Mouse (Mus musculus): ENCODE measurements around the gene Mfsd6l.

Mfsd6l gene

DNA sequence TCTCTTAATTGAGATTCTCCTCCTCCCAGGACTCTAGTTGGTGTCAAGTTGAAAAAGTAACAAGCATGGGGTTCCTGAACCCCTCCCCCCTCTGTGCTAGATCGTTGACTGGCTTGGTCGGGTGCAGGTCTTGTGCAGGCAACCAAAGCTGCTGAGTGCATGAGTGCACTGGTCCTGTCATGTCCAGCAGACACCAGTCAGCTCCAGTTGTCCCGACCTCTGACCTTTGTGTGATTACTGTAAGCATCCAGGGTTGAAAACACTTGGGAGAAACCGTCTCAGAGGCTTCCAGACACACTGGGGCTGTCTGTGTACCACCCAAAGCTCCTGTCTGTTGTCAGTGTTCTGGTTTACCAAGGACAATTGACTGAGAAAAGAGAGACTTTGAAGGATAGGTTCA, 5.6 kb upstream of the Mfsd6l start:
- DNase-seq (ENCODE audit: extremely low spot score, low spot score) = no peak

DNA sequence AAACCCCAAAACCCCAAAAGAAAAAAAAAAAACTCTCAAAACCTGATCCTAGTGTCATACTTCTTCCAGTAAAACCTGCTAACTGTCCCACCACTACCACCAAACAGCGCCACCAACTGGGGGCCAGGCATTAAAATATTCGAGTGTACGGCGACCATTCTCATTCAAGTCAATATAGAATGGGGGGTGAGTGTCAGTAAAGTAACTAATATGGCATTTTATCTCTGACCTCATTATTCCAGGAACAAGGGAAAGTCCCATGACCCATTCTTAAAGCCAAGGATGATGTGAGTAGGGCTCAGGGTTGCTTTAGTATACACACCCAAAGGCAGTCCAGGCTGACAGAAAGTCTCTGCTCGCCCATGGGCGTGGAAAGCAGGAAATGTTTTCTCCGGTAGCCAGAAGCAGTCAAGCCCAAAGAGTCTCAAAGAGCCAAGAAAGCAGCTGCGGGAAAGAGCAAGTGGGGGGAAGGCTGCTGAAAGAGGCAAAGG, 2.0 kb upstream of the Mfsd6l start:
- DNase-seq (ENCODE audit: extremely low spot score, low spot score) = no peak

DNA sequence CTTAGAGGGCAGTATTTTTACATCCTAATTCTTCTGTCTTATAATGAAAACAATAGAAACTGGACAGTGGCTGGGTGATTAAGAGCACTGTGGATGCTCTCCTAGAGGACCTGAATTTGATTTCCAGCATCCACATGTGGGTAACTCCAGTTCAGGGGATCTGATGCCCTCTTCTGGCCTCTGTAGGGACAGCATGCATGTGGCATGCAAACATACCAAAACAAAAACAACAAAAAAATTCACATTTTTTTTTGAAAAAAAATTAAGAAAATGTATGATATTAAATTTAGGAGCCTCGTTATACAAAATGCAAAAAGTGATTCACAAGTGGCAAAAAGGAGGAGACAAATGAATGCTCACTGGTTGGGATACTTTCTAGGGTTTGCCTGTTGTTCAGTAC, 3.6 kb downstream of the Mfsd6l start:
- no peak for DNase-seq (ENCODE audit: extremely low spot score, low spot score)

DNA sequence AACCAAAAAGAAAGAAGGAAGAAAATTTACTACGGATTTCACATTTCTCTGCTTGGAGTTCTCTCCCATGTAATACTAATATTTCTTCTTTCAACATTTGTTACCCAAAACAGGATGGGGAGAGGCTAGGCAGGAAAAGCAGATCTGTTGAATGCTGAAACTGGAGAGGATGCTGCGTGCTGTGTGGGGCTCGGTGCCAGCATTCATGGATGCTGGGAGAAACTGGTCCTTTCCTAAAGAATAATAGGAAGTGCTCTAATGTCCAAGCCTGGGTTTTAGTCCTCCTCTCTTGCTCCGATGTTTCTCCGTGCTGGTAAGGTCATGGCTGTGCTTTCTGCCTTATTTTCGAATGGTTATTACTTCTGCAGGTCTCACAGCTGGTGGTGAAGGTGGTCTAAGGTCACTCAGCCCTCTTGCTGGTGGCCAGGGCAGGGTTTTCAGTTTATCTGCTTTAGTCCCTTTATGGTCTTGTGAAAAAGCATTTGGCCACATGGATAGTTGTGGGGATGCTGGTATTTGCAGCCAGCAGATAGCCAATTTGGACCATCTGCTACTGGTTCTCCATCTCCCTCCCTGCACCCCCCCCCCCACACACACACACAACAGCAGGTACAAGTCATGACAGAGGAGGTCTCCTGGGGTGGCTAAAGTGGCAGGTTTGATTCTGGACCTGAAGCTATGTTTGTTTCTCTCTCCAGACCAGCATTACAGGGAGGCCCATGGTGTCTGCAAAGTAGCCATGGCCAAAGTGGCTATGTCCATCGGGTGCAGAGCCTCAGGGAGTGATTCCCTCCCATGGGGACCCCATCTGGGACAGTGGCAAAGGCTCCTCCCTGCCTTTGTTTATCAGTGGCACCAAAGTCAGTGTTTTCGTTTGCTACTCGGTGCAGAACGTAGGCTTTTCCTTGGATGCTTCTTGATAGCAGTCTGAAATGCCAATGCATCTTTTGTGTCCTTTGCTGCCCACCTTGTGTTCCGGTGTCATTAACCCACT, 6.3 kb downstream of the Mfsd6l start:
- no peak for DNase-seq (ENCODE audit: extremely low spot score, low spot score)

DNA sequence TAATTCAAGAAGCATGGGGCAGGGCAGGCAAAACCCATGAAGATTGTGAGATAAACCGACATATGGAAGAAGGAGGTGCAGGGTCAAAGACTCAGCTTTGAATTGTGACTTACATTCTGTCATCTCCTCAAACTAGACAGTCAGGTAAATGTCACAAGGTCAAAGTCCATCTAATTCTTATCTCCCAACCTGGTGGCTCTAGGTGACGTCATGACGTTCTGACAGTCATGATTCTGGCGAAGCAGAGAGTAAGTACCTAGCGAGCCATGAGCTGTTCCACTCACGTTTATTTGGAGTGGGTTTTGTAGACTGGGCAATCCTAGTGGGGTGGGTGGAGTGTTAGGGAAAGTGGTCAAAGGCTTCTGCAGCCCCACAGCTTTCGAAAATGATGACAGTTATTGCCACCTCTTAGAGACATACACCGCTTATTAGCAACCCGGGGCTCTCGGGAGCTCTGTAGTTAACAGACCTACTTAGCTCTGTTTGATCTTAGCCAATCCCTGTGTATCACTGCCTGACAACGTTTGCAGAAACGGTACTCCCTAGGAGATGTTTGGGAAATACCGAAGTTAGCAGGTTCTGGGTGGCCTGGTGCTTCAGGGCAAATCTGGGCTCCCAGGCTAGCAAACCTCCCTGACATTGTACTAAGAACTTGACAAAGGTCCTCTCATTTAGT, 8.5 kb downstream of the Mfsd6l start:
- no peak for DNase-seq (ENCODE audit: extremely low spot score, low spot score)

DNA sequence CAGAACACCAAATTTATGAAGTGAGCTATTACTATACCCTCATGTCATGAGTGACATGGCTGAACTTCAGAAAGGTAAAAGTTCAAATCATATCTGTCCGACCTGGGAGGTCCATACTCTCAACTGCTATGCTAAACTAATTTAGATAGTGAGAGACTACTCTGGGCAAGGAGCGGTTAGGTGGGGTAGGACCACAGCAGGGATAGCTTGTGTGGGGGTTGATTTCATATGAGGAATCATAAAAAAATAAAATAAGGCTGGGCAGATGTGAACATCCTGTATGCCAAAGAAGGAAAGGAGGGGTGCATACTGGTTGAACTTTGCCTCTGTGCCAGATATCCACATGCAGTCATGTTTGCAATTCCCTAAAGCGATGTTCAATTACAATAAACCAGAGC, 9.0 kb downstream of the Mfsd6l start:
- no peak for DNase-seq (ENCODE audit: extremely low spot score, low spot score)

DNA sequence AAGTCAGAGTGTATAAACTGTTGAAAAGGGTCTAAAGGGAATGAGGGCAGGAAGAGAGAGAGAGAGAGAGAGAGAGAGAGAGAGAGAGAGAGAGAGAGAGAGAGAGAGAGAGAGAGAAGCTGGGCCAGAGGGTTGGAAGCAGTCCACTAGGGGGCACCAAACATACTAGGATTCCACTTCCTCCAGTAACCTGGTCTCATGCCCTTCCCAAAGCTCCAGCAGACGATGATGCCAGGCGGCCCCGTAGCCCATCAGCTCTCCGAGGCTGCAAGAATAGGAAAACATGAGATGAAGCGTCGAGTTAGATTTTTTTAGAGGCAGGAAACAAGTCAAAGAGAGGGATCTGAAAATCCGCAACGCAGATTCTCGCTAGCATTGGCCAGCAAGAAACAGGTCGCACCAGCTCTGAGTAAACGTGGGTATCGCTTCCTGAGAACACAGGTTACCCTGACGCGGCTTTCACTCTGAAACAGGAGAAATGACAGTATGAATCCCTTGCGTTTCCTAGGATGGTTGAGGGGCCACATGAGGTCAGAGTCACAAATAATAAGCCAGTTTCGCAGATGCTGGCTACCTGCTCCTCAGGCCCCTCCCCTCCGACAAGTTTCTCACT, 10.6 kb downstream of the Mfsd6l start:
- peak; percentile 69 for DNase-seq (ENCODE audit: extremely low spot score, low spot score)

DNA sequence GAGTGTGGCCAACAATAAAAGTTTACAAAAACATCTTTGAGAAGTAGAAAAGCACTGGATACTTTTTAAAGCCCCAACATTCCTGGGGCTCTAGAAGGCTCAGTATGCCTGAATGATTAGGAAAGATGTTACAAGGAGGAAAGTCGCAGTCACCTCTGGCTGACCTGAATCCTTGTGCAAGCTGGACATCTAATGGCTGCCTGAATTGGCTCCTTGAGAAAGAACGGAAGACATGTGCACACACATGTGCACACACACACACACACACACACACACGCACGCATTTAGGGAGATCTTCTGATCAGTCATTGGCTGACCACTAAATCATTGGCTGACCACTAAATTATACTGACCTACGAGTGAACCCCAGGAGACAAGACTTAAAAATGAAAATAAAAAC, 14.9 kb downstream of the Mfsd6l start:
- no peak for DNase-seq (ENCODE audit: extremely low spot score, low spot score)

DNA sequence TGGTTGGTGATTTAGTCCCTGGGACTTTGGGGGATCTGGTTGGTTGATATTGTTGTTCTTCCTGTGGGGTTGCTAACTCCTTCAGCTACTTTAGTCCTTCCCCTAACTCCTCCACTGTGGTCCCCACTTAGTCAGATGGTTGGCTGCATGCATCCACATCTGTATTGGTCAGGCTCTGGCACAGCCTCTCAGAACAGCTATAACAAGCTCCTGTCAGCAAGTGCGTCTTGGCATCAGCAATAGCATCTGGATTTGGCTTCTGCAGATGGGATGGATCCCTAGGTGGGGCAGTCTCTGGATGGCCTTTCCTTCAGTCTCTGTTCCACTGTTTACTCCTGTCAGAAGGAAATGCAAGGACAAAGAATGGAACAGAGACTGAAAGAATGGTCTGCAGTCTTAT, 21.1 kb downstream of the Mfsd6l start:
- DNase-seq (ENCODE audit: extremely low spot score, low spot score) = no peak

DNA sequence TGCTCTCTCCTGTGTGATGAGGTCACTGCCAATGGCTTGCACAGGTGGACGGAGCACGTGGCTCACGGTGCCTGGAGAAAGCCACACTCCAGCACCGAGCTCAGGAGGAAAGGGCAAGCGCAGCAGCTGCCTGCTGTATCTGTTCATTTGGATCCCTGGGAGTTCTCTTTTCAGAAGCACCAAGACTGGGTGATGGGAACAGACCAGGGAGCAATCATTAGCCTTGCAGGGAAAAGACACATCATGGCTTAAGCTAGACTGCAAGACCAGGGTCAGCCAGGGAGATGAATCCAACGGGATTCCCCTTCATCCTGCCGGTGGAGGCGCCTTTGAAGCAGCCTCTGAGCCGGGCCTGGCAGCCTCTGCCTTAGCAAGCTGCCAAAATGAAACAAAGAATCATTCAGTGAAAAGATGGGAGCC, 23.5 kb downstream of the Mfsd6l start:
- DNase-seq (ENCODE audit: extremely low spot score, low spot score) = peak; percentile 42

DNA sequence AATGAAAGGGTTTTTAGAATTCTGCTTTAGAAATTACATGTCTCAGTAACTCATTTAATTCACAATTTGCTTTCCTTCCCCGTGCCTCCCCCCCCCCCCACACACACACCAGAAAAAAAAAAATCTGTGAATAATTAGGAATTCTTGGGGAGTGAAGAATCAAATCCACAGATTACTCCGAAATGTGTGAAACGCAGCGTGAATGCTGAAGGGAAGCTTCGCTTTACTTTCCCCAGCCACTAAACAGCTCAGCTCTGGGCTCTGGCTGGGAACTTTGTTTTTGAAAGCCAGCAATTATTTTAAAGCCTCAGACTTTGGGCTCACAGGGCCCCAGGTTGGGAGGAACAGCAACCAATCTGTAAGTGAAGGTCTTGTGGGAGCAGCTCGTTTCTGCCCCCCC, 24.6 kb downstream of the Mfsd6l start:
- no peak for DNase-seq (ENCODE audit: extremely low spot score, low spot score)

DNA sequence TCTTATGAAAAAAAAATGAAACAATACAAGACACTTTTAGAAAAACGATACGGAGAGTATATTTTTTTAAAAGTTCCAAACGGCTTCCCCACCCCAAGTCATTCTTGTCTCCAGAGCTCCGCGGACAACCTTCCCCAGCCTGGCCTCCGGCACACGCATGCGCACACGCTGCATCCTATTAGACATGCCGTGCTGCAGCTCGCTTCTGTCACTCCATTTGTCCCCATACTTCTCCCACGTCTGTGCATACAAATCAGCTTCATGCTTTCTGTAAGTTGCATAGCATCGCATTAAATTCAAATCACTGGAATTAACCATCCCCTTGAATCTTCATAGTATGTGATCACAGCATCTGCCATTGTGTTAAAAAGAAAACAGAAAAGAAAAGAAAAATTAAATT, 27.2 kb downstream of the Mfsd6l start:
- no peak for DNase-seq (ENCODE audit: extremely low spot score, low spot score)

DNA sequence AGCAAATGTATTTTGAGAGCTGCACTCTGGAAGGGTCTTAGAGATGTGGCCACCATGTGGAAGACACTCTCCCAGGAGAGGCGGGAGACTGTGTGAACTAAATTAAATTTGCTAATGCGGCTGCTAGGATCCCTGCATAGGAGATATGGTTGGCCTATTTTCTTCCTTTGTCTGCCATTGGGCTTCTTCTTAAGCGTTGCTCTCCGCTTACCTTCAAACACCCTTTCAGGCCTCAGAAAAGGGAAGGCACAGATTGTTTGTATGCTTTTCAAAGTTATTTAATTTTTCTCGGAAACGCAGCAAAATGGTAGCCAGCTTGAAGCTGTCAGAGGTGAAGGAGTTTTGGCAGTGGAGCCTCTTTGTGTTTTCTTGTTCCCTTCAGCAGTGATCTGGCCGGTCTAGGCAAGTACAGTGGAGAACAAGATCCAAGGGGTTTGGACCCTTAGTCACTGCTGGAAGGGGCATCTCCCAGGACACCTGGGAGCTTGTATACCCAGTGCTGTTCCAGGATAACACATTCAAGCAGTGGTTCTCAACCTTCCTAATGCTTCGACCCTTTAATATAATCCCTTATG, 28.0 kb downstream of the Mfsd6l start:
- DNase-seq (ENCODE audit: extremely low spot score, low spot score) = no peak

DNA sequence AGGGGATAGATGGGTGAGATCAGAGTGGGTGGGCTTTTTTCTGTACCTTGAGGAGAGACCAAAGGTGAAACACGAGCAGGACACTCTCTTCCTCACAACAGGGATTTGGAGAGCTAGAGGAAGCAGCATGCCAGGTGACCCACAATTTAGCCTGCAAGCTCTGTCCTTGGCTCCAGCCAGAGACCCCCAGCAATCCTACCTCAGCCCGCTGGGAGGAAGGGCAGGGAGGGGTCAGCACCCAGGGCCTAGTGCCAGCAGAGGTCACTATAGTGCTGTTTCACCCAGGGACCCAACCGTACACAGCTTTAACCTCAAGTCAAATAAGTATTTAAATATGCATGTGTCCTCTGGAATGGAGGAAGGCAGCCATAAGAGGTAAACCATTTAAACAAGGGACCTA, 29.9 kb downstream of the Mfsd6l start:
- DNase-seq (ENCODE audit: extremely low spot score, low spot score) = no peak

DNA sequence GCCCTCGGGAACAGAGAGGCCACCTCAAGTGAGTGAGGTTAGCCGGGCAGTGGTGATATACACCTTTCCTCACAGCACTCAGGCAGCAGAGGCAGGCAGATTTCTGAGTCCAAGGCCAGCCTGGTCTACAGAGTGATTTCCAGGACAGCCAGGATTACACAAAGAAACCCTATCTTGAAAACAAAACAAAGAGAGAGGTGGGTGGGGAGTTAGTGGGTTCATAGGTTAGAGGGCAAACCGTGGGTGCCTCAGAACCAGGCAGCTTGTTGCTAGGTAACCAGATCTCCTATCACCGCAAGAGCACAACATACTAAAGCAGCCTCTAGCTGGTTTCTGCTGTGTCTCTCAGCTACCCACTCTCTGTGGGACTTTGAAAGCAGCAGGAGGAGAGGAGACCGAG, 30.7 kb downstream of the Mfsd6l start, which contains the start of gene Ccdc42:
TSS of gene Ccdc42 (plus strand) at position 301 of the 400 bp plus-strand sequence.
- DNase-seq (ENCODE audit: extremely low spot score, low spot score) = no peak

DNA sequence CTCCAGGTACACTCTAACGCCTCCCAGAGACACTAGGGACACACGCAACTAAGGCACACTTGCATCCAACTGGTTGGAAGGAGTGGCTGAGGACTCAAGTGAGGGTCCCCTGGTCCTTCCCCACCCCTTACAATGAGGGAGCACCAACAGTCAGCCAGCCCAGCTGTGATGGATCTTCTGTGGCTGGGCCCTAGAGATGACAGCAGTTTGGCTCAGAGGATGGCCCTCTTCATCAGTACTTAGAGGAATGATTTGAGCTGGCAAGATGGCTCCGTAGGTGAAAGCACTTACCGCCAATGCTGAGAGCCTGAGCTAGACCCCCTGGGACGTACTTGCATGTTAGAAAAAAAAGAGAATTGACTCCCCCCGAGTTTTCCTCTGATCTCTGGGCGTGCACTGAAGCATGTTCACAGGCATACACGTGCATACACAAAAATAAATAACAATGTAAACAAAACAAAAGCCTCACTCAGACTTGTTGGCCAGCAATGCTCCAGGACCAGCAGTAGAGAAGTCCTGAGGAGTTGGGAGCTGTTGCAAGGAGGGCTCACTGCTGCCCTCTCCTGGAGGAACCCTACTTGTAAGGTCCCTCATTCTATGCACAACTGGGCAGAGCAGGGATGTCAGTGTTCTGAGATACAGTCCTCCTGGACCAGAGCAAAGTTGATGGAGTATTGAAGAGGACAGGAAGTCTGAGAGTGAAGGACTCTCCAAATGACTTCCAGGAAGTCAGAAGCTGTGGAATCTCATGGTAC, 33.2 kb downstream of the Mfsd6l start:
- DNase-seq (ENCODE audit: extremely low spot score, low spot score) = peak; percentile 70

DNA sequence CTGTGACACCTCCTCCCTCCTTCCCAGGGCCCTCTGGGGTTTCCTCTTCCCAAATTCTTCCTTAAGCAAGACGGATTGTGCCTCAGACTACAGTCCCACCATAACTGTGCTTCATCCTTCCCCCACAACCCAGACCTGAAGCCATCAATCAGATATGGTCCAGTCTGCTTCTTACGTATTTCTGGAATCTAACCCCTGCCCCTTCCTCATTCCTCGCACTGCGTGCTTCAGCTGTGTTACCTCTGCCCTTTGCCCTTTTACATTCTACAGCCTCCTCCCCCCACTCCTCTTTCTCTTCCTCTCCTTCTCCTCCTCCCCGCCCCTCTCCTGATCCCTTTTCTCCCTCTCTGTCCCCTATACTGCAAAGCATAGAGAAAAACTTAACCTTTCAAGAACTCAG, 35.7 kb downstream of the Mfsd6l start:
- DNase-seq (ENCODE audit: extremely low spot score, low spot score) = peak; percentile 46

DNA sequence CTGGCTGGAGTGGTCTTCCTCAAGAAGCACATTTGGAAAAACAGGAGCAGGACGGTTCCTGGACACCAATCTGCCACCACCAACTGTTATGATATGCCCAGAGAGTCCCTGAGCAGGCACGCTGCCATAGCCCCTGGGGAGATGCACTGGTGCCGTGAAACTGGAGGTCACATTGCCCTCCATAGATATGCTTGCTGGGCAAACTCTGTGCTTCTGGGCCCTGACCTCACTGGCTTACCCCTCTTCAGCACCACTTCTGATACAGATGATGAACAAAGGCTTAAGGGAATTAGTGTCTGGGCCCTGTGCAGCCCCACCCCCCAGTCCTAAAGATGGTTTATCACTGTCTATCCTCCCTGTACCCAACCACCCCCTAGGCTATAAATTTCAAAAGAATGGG, 37.3 kb downstream of the Mfsd6l start:
- no peak for DNase-seq (ENCODE audit: extremely low spot score, low spot score)

DNA sequence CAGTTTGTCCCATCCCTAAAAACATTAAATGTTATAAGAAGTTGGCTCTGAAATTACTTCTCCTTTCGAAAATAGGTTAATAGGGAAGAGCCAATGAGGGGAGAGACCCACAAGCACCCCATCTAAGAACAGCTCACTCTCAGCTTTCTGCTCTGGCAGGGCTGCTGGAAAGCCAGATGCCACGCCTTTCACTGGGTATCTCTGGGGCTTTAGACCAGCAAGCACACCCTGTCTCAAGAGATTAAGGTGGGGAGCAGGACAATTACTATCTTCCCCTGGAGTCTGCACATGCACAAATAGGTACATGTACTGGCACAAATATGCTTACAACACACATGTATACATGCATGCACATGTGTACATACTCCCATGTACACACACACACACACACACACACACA, 41.9 kb downstream of the Mfsd6l start:
- DNase-seq (ENCODE audit: extremely low spot score, low spot score) = no peak

DNA sequence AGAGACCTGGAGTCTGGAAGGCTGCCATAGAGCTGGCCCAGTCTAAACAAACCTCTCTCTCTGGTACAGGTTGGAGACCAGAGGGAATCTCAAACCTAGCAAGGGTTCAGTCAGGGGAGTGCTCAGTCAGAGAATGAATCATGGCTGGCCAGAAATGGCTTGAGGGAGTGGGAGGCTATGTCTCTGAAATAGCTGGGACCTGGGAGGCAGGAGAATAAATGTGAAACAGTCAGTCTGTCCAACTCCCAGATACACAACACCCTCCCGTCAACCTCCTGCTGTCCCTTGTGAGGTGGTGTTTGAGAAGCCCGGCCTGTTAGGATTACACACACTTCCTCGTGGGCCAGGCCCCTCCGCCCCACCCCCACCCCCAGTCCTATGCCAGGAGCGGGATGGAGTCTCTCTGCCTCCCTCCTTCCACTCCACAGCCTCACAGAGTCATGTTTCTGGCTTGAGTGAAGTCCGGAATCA, 44.6 kb downstream of the Mfsd6l start:
- no peak for DNase-seq (ENCODE audit: extremely low spot score, low spot score)

DNA sequence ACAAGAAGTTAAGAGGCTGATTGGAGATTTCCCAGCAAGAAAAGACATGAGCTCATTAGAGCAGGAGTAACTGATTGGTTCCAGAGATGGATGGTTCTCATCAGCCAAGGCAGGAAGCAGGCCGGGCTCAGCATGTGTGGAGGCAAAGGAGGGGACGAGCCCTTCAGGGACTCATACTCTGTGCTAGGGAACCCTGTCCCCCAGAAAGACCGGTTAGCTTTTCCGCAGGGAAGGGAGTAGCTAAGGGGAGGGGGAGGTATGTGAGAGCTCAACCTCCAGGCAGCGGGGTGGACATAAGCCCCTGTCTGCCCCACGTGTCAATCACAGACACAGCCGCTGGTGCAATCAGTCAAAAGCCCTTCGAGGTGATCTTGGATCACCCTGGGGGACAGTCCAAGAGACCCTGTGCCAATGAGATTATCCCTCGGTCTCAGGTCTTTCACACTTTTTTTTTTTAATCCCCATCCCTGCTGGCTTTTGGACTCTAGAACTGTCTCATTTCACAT, 45.6 kb downstream of the Mfsd6l start:
- no peak for DNase-seq (ENCODE audit: extremely low spot score, low spot score)

Data from neural tube, embryonic 10.5 days (tissue).